Mouse (Mus musculus): ENCODE measurements at regions not wholly inside any gene's neighbourhood (a gene's known extent, or its start where the extent isn't known, plus 50 kb on each side); places are given as distances from the start of the nearest gene placed in this dataset.

DNA sequence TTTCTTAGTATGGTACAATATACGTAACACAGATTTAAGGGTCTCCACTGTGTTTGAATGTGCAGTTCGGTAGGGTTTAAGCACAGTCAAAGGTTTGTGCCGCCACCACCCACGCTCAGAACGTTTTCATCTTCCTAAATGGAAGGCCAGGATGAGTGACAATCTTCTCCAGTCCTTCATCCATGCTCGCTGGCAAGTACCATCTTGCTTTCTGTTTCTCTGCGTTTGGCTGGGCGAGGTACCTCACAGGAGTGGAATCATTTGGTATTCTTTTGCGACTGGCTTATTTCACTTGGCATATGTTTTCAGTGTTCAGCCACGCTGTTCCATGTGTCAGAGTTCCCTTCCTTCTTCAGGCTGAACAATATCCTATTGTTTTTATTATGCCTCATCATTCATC is 342.3 kb downstream of the Pax1 start:
- DNase-seq (ENCODE audit: low spot score in 2 of 2) = no peak

DNA sequence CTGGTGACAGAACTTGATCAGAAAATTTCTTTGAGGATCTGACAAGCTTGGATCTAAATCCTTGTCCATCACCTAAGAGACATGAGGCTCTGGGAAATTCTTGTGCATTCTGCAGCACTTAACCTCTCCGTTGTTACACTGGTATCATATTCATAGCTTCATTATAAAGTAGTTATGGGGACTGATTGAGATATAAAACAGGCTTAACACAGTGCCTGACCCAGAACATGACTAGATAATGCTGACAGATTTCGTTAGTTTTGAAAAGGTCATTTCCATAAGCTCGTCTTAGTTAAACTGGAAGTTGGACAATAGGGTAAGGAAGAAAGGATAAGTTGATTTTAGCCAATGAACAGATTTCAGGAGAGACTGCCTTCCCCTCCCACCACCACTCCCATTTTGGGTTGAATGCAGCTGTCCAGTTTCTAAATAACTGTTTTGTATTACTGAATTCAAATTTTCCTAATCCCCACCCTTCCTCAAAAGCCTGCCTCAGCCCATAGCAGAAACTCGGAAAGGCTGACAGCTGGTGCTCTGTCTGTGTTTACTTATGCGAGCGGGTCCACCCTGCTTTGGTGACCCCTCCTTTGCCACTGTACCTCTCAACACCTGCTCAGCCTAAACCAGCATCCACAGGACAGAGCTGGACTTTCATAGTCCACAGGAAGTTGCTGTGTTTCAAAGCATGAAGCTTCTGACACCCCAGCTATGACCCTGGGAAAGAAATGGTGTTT is 340.8 kb downstream of the Pax1 start:
- no peak for DNase-seq (ENCODE audit: low spot score in 2 of 2)

DNA sequence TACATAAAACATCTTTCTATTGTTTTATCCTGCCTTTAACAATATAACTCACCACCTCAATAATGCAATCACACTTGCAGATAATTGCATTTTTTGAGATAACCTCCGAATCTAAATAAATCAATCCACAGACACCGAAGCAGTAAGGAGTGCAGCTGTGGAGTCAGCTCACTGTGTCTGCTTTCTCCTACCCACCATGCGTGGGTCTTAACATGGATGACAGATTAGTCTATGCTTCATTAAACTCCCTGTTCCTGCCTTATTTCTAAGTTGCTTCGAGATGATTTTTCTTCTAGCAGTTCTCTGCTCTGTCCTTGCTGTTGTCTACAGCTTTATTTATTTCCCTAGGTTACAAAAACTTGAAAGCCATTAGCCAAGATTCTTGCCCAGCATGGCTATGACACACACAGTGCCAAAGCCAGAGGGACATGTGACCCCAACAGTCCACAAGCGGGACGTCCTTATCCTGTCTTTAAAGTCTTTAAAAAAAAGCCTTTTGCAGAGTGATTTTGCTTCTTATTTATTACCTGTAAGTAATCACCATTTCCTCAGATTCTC is 337.9 kb downstream of the Pax1 start:
- no peak for DNase-seq (ENCODE audit: low spot score in 2 of 2)

DNA sequence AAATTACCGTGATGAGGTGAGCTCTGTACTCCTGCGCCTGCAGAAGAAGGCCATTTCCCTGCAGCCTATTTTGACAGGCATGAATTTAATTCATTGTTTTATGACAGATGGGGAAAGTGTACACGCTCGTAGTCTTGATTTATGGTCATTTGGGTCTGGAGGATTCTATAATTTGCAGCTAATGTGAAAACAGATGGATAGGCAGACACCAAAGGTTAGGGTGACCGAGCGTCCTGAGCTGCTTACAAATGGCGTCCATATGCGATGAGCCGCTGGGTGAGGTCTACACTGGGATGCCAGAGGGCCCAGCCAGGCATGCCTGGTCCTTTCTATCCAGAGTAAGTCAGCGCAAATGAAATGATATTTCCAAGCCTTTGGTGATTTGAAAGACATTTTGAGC is 330.2 kb downstream of the Pax1 start:
- no peak for DNase-seq (ENCODE audit: low spot score in 2 of 2)

DNA sequence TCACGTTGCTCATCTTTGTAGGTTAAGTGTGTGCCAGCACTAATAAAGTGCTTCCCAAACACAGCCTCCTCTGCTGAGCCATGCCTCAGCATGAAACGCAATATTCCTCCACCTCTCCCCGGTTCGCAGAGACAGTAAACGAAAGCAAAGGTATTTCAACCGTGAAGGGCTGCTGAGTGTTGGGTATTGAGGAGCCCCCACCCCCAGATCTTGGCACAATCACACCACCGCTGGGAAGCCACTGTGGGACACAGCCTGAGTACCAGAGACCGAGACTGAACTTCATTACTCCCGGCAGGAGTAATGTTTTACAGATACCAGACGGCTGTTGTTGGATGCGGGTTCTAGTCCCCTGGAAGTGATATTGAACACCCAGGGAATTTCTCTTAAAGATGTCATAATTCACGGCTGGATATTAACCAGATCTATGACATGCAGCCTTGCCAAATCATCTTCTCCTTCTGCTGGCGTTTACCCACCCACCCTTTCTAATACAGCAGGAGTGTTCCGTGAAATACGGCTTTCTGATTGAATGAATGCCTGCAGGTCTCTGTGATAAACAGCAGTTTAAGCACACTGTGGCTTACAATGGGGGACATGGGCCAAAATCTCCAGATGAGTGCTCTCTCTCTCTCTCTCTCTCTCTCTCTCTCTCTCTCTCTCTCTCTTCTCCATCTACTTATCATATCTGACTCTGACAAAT is 328.9 kb downstream of the Pax1 start:
- DNase-seq (ENCODE audit: low spot score in 2 of 2) = no peak

DNA sequence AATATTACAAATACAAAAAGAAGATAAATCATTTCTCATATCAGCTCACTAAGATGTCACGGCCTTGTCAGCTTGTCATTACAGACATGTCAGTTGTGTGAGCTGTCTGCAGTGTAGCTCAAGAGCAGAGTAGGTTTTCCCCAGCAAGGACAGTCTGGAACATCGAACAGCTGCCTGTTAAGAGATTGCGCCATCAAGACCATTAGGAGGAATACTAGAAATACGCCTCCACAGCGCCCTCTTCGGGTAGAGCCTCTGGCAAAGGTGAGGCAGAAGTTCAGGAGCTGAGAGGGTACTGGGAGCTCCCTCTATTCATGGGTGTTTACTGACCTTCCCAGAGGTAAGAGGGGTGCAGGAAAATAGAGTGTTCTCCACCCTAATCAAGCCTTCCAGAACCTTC is 327.0 kb downstream of the Pax1 start:
- peak in 1 of 2 experiments; percentile 63 for DNase-seq (ENCODE audit: low spot score in 2 of 2)

DNA sequence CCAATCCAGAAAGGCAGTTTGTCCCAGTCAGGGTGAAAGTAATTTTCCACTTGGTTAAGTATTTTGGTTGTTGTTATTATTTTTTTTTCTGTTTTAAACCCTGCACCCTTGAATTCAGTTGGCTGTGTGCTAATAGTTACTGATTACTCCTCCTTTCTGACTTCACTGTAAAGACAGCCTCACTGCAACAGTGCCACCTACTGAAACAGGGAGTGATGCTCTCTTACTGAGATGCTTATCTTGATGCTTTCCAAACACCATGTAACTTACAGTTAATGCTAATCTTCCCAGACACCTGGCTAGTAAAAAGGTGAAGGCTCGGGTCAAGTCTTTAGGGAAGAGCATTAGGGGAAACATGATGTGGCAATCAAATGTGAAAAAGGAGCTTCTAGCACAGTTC is 294.9 kb downstream of the Pax1 start:
- DNase-seq (ENCODE audit: low spot score in 2 of 2) = peak in 1 of 2 experiments; percentile 6

DNA sequence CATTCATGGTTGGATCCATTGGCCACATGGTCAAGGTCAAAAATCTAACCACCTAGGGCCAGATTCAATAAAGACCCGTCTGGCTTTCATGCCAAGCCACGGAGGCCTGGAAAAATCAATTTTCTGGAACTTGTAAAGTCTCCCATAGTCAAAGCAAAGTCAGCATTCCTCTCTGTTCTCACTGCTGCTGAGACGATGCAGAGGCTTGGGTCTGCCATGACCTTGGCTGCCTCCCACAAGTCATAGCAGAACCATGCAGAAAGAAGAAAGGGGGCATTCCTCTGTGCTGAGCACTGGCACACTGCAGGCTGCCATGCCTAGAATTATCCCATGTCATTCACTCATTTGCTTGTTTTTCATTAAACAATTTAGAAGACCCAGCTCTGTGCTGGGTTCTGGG is 288.5 kb downstream of the Pax1 start:
- no peak for DNase-seq (ENCODE audit: low spot score in 2 of 2)

DNA sequence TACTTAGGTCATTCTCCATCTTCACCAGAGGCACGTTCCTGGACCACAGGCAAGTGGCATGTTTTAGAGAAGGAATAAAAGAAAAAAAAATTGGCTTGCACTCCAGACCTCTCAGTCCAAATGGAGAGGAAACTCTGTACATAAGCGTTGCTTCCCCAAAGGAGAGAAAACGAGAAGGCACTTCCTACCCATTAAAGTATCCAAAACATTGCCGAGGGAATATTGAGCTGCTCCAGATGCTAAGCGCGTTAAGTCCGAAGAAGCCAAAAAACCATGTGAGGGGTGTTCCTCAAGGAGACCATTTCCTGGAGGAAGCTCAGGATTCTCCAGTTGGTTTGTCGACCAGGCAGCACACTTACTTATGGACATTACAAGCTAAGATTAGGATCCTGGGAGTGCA is 286.2 kb downstream of the Pax1 start:
- DNase-seq (ENCODE audit: low spot score in 2 of 2) = no peak

DNA sequence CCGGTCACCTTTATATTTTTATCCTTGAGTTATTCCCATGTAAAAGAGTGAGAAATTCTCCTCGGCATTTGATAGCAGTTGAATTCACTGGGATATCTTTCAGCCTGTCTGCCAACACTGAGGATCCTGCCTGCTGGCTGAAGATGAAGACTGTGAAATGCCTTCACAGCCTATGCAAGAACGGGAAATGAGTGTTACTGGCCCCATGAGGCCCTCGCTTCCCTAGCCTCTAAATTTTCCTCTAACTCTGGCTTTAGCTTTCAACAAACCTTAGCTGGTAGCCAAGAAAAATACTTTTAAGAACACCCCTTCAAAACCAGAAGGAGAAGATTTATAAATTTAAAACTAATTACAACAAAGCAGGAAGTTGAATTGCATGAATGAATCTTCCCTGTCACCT is 285.8 kb downstream of the Pax1 start:
- no peak for DNase-seq (ENCODE audit: low spot score in 2 of 2)

DNA sequence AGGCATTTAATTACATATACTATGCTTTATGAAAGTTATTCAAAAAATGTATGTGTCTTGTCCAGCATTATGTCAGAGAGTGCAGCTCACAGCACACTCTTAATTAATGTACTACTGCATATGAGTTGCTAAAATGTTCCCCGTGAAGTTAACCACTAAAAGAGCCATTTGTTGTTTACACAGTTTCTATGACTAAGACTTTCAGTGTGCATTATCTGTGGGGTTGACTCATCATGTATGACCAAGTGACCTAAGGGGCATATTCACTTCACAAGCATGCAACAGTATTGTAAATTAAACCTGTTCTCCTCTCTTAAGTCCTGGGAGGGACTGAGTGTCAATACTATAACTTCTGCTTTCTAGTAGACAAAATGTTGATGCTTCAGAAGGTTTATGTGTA is 276.2 kb downstream of the Pax1 start:
- no peak for DNase-seq (ENCODE audit: low spot score in 2 of 2)

DNA sequence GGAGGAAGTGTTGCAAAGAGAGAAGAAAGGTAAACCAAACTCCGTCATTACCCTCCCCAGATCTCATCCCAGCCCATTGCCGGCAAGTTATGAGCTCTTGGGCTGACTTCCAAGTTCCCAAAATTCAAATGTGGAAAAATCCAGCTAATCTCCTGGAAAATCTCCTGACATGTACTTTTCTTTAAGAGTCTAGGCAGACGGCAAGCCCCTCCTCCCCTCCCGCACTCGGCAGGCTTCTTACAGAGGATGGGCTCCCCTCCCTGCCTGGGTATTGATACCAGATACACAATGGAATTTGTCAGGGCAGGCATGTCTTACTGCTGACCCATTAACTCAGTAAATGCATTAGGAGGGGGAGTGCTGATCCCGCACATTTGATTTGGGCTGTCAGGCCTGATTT is 271.0 kb downstream of the Pax1 start:
- DNase-seq (ENCODE audit: low spot score in 2 of 2) = no peak

DNA sequence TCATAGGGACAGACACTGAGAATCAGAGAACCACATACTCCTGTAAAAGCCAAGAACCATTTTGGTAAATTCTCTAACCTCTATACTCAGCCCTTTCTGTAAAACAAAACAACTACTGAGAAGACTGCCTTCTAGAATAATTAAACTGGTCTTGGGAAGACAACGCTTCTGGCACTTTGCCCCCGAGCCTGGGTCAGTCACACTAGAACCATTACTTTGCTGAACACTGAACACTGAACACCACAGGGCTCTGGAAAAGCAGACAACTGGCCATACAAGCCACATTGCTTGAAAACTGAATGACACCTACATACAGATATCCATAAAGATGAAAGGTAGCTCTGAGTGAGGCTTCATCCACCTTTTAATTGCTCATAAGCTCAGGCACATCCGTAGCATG is 268.0 kb downstream of the Pax1 start:
- DNase-seq (ENCODE audit: low spot score in 2 of 2) = no peak

DNA sequence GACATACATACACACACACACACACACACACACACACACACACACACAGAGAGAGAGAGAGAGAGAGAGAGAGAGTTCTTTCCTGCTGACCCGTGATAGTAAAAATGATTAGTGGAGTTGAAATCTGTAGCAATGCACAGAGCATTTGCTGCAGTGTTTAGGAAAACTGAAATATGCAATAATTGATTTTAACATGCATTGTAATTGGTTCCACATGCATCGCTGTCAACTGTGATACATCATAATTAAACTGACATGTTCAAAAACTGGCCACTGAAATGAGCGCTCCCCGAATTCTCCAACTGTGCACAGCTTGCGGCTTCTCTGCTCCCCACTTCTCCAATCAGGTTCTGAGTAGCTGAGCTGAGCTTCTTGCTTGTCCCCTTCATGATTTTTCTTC is 265.4 kb downstream of the Pax1 start:
- no peak for DNase-seq (ENCODE audit: low spot score in 2 of 2)

DNA sequence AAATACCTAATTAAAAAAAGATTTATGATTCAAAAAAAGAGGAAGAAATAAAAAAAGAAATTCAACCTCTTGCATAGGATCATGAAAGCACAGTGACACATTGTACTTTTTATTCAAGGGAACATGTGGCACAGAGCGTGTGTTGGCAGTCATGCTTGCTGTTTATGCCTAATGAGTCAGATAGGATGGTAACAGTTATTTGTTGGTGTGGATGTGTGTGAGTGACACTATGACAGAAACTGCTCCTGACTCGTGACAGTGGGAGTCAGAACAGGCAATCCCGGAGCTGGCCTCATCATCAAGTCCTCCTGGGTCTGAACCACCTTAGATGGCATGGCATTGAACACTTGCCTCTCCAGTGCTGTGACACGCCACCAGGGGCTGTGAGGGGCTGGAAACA is 261.4 kb downstream of the Pax1 start:
- DNase-seq (ENCODE audit: low spot score in 2 of 2) = no peak

DNA sequence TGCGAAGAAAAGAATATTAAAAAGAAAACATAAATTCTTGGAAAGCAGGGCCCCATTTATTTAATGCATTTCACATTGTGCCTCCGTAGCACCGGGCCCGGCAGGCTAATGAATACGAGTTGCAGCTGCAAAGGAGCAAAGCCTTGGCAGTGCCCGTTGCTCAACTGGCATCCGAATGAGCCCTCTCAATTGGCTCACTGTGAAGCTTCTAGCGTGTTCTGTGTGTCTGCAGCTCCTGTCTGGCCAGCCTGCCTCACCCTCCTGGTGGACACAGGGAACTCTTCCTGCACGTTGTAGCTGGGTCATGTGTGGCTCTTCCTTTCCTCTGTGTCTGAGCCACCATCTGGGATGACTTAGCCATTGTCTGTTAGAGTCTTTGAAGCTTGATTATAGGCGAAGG is 256.1 kb downstream of the Pax1 start:
- DNase-seq (ENCODE audit: low spot score in 2 of 2) = peak in 1 of 2 experiments; percentile 2

DNA sequence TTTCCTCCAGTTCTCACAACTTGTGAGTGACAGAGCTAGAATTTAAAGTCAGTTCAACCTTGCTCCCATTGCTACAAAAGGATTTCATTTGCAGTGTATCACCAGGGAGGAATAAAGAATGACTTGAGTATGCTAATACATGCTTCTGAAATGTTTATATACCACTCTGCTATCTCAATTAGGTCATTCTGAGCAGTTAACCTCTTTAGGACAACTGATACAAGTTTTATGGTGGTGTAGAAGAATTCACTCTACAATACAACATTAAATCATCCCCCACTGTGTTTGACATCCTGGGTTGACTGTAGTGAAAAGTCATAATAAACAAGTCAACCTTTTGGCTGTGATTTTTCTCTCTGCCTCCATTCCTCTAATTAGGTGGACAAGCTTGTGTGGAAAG is 248.6 kb downstream of the Pax1 start:
- no peak for DNase-seq (ENCODE audit: low spot score in 2 of 2)

DNA sequence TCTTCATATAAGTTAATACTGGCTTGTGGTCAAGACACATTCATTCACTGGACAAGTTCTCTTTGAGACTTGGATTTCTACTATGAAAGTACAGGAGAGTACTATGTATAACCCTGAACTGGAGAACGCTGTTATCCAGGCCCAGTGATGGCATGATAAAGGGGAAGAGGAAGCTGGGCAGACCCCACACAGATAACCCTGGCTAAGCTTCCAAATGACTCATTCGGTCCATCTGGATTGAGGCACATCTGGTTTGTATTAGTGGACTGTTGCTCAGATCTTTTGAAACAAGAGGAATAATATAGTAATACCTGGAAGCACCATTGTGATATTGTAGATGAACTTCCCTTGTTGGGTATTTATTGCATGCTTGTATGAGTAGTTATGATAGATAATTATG is 239.9 kb downstream of the Pax1 start:
- no peak for DNase-seq (ENCODE audit: low spot score in 2 of 2)

DNA sequence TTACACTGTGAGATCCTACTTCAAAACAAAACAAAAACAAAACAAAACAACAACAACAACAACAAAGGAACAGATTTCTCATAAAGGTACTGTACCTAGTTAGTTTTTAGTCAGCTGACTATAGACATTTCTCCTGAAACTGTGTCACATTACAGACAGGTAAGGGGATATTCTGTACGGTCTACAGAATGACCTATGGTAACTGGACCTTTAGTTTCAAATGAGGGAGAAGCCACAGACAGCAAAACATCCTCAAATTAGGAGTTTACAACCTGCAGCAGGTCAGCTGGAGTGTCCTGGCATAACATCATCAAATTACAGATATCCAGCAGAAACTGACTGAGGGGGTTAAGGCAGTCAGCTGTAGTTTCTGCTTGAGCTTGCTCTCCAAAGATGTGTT is 210.7 kb downstream of the Pax1 start:
- DNase-seq (ENCODE audit: low spot score in 2 of 2) = no peak

DNA sequence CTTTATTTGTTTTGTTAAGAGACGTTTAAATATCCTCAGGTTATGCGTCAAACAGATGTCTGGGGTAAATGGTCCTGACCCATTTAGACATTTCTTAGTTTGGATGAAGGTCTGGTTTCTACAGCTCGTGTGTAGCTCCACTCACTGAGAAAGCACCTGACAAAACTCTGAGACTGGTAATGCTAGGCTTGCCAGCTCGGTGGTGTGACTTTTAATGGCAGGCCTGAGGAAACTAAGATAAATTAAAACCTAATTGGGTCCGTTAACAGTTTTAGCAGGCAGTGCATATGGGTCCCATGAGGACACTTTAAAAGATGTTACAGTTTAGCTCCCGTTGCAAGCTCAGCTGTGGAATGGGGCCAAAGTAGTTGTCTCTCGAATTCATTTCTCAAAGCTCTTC is 199.5 kb downstream of the Pax1 start:
- DNase-seq (ENCODE audit: low spot score in 2 of 2) = no peak

DNA sequence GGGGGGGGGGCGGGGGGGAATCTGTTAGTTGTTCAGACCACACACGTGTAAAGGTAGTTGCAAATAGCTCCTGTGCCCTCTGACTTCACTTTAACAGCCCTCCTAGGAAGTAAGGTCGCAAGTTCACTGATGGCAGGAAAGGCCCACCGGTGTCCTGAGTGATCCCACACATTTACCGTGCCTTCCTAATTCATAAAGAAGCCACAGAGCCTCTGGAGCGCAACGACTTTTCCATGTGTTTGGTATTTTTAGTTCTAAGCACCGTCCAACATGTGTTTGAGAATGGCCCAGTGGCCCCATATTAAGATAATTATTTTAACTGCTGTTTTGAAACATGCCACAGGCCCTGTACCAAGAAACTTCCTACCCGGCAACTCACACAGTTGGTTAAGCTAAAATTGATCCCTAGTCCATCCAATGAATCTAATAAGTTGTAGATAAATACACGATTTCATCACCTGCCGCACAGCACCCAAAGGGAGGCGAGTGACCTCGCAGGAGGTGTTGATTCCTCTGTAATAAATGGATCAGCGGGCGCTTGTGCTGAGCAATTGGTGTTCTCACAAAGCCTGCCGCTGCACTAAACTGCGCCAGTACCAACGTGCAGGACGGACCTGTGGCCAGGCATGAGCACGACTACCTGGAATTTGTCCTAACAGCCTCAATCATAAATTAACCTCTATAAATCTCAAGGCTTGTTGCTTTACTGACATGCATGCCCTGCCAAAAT is 198.9 kb downstream of the Pax1 start:
- no peak for DNase-seq (ENCODE audit: low spot score in 2 of 2)

DNA sequence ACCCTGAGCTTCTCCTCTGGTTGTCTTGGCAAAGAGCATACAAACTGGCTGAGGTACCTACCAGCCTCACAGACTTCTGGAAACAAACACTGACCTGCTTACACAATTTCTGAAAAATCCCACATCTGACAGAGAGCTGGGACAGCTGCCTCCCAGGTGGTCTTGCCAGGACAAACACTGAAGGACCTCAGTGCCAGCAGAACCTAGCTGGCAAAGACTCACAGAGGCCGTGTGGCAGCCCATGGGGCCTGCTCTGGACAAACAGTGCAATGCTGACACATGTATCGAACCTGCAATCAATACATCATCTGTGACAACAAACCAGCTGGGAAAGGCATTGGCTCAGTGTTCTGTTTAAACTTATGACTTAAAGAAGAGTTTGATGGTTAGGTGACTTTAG is 167.4 kb downstream of the Pax1 start:
- no peak for DNase-seq (ENCODE audit: low spot score in 2 of 2)

DNA sequence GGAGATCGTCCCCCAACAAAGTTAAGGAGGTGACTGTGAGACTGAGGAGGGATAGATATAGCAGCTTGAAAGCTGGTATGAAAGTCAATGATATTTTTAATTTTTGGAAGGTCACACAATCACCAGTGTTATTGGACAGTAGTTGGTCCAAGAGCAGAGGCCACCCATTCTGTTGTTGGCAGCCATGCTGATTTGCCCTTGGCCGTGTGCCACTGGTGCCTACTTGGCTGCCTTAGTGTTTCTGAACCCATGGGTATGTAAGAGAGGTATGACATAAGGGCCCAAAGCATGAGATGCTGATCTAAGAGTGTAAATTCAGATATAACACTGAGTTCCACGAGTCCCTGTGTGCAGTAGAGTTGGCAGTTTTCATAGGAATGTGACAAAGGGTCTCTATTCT is 153.7 kb downstream of the Pax1 start:
- DNase-seq (ENCODE audit: low spot score in 2 of 2) = peak in 1 of 2 experiments; percentile 8

Data from cerebellum, postnatal 4 days (tissue).